Mouse (Mus musculus) embryonic fibroblast, embryonic 13.5 days (primary cell): ENCODE results near the gene Tbc1d16. TPM values are rescaled to one million over a fixed set of nuclear protein-coding genes. Genes with fewer than 3 reads are reported as not detected.

ENCODE experiments used
- H3K27ac ChIP-seq: 2 replicates; pipeline ENCODE4 v1.5.1; 2012; ENCODE audit warnings: low read length, control low read depth, inconsistent platforms; ENCODE audit not compliant: insufficient read depth
- H3K4me1 ChIP-seq: 2 replicates; pipeline ENCODE4 v1.6.1; 2011; ENCODE audit warnings: low read length; ENCODE audit not compliant: control insufficient read depth, insufficient read depth
- H3K4me3 ChIP-seq: 2 replicates; pipeline ENCODE4 v1.5.1; 2011; ENCODE audit warnings: mild to moderate bottlenecking, control low read depth, low read length; ENCODE audit not compliant: insufficient read depth
- CTCF ChIP-seq: IDR thresholded peaks from 2 replicates; pipeline ENCODE4 v1.5.1; 2011; ENCODE audit warnings: mild to moderate bottlenecking, control low read depth, low read length, moderate library complexity, borderline replicate concordance; ENCODE audit not compliant: insufficient read depth
- POLR2A ChIP-seq: IDR thresholded peaks from 2 replicates; pipeline ENCODE4 v1.6.1; 2011; ENCODE audit warnings: low read depth, mild to moderate bottlenecking, control low read depth, low read length, moderate library complexity
- polyA plus RNA-seq: library from polyadenylated mRNA; stranded (reverse); fragments of >200 nt; gene quantifications from 2 replicates; pipeline ENCODE4 v1.2.4, GENCODE M21; 2011; ENCODE audit warnings: low read depth; ENCODE audit not compliant: missing spikeins, insufficient read length

Gene Tbc1d16
- polyA plus RNA-seq, 1 experiment, result 10.6 TPM

- H3K27ac ChIP-seq, result no peak overlapping the region
- no peaks in the 10 kb centered on the region for H3K4me1 ChIP-seq
- H3K4me3 ChIP-seq, result no peak overlapping the region
- TF ChIP-seq CTCF (no peak), POLR2A (no peak)
These were observed 51.7 kb downstream of the Tbc1d16 start for GRCm38 (mm10) chr11:119176389-119177179.

- Histone ChIP-seq H3K4me1 (no peaks in the 10 kb centered on the region), H3K4me3 (no peak overlapping the region), H3K27ac (no peak overlapping the region)
- no peak for TF ChIP-seq CTCF
- TF ChIP-seq POLR2A, result no peak
These were observed 56.7 kb downstream of the Tbc1d16 start for GRCm38 (mm10) chr11:119171588-119171987.

- H3K27ac ChIP-seq, result no peak overlapping the region
- TF ChIP-seq POLR2A (no peak), CTCF (no peak)
- H3K4me1 ChIP-seq, result peaks cover 11% of the 10 kb centered on the region
- H3K4me3 ChIP-seq, result no peak overlapping the region
These were observed 59.4 kb downstream of the Tbc1d16 start for GRCm38 (mm10) chr11:119168851-119169250.

- Histone ChIP-seq H3K4me1 (peaks cover 11% of the 10 kb centered on the region), H3K4me3 (no peak overlapping the region), H3K27ac (no peak overlapping the region)
- TF ChIP-seq CTCF (no peak), POLR2A (no peak)
These were observed 62.3 kb downstream of the Tbc1d16 start for GRCm38 (mm10) chr11:119165995-119166394.

GRCm38 (mm10) chr11:119164375-119164774 is 63.9 kb downstream of the Tbc1d16 start:
- TF ChIP-seq POLR2A (no peak), CTCF (no peak)
- Histone ChIP-seq H3K27ac (no peak overlapping the region), H3K4me1 (peaks cover 11% of the 10 kb centered on the region), H3K4me3 (no peak overlapping the region)

GRCm38 (mm10) chr11:119163734-119163992 is 64.6 kb downstream of the Tbc1d16 start:
- TF ChIP-seq CTCF, result no peak
- no peak for TF ChIP-seq POLR2A
- Histone ChIP-seq H3K27ac (no peak overlapping the region), H3K4me1 (peaks cover 11% of the 10 kb centered on the region), H3K4me3 (no peak overlapping the region)

- Histone ChIP-seq H3K4me1 (peaks cover 11% of the 10 kb centered on the region), H3K27ac (no peak overlapping the region), H3K4me3 (no peak overlapping the region)
- TF ChIP-seq CTCF, result no peak
These were observed 65.2 kb downstream of the Tbc1d16 start for GRCm38 (mm10) chr11:119162959-119163733.

GRCm38 (mm10) chr11:119161665-119162064 is 66.6 kb downstream of the Tbc1d16 start:
- TF ChIP-seq POLR2A (no peak), CTCF (no peak)
- Histone ChIP-seq H3K4me3 (no peak overlapping the region), H3K4me1 (peaks cover 11% of the 10 kb centered on the region), H3K27ac (no peak overlapping the region)

- TF ChIP-seq CTCF, result no peak
- TF ChIP-seq POLR2A, result no peak
- H3K27ac ChIP-seq, result no peak overlapping the region
- no peak overlapping the region for H3K4me3 ChIP-seq
- peaks cover 4% of the 10 kb centered on the region; the same call in 1 of the 2 replicates for H3K4me1 ChIP-seq
These were observed 68.2 kb downstream of the Tbc1d16 start for GRCm38 (mm10) chr11:119160050-119160449.

GRCm38 (mm10) chr11:119159496-119159895 is 68.8 kb downstream of the Tbc1d16 start:
- Histone ChIP-seq H3K4me3 (no peak overlapping the region), H3K4me1 (peaks cover under 1% of the 10 kb centered on the region; the same call in 1 of the 2 replicates), H3K27ac (no peak overlapping the region)
- no peak for TF ChIP-seq POLR2A
- TF ChIP-seq CTCF, result no peak
